Mouse (Mus musculus): ENCODE results near the gene Rbck1.

DNA sequence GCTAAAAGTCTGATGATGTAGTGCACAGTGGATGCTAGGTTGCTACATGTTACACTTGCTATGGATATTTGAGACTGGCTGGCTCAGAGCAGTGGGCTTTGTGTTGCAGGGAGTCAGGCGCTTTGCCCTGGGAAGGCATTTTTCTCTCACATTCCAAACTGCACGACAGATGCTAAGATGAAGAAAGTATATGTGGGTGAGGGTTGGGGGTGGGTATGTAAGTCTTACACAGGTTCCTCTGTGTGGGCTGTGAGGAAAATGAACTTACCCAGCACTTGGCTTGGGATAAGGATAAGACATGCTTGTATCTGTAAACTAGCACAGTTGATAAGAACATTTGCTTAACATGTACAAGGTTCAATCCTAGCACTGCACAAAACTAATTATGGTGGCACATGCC is 29.6 kb downstream of the Rbck1 start:
- no peak for TF ChIP-seq CTCF (IDR thresholded peaks at IDR 0.05; ENCODE audit: control insufficient read depth, insufficient read depth, insufficient read length)
- no peak for TF ChIP-seq USF1 (IDR thresholded peaks at IDR 0.05; ENCODE audit: low read depth)
- TF ChIP-seq MAX (IDR thresholded peaks at IDR 0.05), result no peak
- no peak for TF ChIP-seq CEBPB (IDR thresholded peaks at IDR 0.05; ENCODE audit: low read depth)
- no peak for TF ChIP-seq MYOD1 (IDR thresholded peaks at IDR 0.05; ENCODE audit: control insufficient read depth, insufficient read length, low read depth)
